Mouse (Mus musculus) lung, postnatal 14 days (tissue): Measurements from ENCODE around the gene Pdx1.

Experiments
- DNase-seq: peaks from one replicate; pipeline ENCODE4 v3.0.0; 2021

The Pdx1 gene

DNA sequence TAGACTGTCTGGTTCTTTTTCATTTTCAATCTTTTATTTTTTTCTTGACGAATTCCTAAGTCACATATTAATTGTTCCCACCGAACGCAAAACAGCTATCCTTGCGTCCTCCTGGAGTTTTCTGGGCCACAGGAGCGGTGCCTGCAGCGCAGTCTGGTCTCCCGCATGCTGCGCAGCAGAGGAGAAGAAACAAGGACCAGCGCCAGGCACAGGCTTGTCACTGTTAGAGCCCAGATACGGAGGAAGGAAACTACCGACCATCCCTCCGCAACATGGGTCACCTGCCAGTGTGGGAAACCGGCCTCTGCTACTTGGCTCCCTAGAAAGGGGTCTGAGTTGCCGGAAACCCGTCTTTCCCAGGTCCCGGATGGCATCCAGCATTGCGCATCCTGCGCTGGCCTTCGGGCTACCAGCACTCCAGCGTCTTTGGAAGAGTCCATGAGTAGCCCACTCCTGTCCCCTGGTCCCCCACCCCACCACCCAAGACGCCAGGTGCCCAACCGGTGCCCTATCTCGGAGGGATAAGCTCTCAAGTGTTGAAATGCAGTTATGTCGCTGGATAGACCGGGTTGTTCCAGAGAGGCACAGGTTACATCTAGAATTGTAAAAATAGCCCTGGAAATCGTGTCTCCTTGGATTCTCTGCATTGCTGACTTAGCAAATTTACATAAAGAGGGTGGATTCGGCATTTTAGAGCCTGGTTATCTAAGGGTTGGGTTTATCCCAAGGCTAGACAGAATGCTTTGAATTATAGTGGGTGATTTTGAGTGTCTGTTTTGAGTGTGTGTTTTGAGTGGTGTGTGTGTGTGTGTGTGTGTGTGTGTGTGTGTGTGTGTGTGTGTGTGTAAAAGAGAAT lies 43.3 kb downstream of the Pdx1 start:
- DNase-seq: no peak

DNA sequence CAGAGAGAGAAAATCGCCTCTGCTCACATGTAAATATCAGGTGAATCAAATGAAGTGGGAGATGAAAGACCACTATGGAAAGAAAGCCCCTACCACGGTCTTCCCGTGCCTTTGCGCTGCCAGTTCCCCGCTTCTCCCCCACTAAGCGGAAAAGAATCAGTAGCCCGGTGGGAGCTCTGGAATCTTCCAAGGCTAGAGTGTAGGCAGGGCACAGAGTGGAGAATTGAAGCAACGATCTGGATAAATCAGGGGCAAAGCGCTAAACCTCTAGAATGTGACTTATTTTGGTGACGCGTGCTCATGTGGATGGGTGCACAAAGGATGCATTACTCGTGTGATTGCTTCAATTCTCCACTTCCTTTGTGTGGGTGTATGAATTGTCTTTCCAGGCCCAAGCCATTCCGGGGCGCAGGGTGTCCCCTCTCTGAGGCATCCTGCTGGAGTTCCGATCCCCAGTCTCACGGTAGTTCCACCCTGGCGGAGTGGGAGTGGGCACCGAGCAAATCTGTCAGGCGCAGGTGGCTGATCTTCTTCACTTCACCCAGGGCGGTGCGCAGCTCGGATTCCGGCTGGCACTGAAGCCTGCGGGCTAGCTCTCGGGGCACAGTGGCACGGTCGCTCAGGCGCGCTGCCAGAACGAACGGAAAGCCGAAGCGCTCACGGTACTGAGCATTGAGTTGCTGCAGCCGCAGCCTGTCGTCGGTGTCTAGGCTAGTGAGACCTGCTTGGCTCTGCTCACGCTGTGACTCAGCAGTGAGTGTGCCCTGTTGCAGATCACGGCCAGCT lies 45.1 kb downstream of the Pdx1 start:
- DNase-seq: no peak

DNA sequence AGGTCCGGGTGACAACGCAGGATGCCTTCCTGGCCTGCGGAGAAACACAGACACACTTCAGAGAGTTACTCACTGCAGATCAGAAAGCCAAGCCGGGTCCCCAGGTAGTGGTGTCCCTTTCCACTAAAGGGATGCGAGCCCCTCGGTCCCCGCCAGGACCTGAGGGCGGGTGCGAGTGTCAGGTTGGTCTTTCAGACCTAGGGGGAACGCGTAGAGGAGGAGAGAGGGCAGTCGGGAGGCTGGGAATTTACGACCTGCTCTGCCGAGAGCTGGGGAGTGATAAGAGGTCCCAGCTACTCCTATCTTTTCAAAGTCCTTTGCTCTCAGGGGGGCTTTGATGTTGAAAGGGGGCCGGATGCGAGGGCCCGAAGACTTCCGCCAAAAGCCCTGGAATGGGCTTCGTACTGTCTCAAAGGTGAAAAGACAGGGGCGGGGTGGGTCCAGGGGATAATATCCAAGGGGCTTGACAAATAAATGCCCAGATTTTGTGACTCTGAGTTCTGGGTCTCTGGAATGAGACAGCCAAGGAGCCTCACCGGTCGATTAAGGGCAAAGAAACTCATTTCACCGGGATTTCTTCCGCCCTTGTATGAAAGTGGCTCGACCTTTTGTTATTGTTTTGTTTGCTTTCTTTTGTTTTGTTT lies 45.8 kb downstream of the Pdx1 start:
- DNase-seq: no peak

DNA sequence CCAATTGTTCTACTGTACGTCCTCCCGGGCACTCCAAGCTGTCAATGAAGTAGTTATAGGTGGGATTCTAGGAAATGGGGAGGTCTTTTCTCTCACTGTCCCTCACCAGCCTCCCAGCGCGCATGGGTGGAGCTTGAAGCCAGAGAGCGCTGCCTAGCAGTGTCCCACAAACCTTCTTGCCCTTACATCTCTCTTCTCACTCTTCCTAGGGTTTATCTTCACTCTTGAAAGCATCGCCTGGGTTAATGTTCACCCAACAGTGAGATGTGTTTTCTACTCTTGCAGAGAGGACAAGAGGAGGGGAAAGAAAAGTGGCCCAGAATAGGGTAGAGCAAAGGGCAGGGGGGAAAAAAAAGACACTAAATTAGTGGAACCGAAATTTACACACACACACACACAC lies 47.6 kb downstream of the Pdx1 start:
- no peak for DNase-seq

DNA sequence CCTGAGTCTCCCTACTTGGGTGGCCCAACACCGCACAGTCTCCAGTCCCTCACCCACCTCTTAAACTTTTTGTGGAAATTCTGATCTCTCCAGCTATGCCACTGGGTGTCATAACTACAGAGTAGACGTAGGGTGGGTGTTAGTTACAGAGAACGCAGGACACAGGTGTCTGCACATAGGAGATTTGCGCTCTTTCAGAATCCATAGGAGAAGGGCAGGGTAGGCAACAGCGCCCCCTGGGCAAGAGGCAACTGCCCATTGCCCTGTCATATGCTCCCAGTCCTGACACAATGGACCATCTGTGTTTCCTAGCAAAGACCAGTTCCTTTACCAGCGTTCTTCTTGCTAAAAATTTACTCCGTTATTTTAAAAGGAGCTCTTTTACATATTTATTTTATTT lies 48.2 kb downstream of the Pdx1 start:
- peak; percentile 14 for DNase-seq

DNA sequence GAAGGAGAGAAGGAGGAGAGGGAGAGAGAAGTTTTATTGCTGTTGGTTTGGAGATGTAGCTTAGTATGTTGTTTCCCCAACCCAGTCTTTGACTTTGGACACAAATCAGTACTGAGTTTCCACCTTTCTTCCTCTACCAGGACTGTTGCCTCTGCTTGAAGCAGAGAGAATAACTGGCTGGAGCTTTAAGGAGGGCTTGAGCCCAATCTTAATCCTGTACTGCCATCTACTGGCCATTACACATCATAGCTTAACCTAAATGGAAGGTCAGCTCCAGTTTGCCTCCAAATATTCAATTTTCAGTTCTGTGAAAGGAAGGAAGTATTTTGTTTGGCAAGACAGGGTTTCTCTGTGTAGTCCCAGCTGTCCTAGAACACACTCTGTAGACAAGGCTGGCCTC lies 49.9 kb downstream of the Pdx1 start:
- peak; percentile 29 for DNase-seq

DNA sequence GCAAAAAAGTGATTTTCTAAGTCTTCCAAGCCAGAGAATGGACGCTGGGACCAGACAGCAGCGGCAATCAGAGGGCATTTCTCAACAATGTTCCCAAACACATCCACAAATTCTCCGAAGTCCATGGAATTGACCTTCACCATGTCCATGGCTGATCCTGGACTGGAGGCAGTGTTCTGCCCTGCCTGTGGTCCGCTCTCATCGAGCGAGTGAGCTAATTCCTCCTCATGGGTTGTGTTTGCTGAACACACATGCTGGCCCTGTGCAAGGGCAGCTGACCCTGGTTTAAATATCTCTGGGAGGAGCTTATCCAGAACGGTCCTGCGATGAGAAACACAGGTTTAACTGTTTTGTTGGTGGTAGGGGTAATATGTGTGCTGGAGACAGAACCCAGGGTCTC lies 52.4 kb downstream of the Pdx1 start, which contains the start of gene Urad:
Gene Urad, minus strand, starts transcription at position 258 of the 400 bp plus-strand sequence.
- no peak for DNase-seq

DNA sequence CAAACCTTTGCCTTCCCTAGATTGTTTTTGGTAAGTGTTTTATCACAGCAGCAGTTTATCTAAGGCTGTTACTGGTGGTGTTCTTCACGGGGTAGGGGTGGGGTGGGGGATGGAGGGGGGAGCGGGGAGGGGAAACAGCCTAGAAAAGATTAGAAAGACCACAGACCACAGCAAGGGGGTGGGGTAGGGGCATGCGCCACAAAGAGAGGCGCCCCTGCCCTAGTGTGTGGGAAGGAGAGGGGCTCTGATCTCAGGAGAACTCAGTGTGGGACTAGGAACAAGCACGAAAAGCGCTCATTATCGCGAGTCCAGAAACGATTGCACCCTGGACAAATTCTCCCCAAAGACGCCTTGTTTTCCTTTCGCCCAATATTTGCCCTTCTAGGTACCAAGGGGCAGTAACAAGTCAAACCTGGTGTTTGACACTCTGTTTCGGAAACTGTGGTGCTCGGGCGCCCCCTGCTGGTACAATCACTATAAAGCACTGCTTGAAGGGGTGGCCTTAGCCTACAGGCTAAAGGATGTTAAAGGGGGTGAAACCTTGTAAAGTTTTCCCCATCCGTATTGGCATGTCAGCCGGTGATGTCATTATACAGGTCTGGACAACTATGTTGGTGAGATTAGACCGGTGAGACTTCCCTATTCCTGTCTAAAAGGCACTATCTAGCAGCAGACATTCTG lies 53.6 kb downstream of the Pdx1 start:
- DNase-seq: peak; percentile 82
